Mouse (Mus musculus) left cerebral cortex, adult 2 months (tissue): ENCODE data around the gene Hand1. TPM values are rescaled to one million over a fixed set of nuclear protein-coding genes. Genes with fewer than 3 reads are reported as not detected.

ENCODE experiments used
- DNase-seq, 2 experiments: peaks; one replicate each; pipeline ENCODE4 v3.0.0; 2021 to 2022; ENCODE audit warnings: low spot score in 2 of 2, mixed read lengths in 1 of 2; ENCODE audit errors: extremely low spot score in 1 of 2
- H3K27ac ChIP-seq: fragments of 200-600 bp; 2 replicates; pipeline ENCODE4 v1.8.1; 2022
- H3K4me3 ChIP-seq: fragments of 200-600 bp; 2 replicates; pipeline ENCODE4 v1.8.1; 2022
- CTCF ChIP-seq: fragments of 200-600 bp; IDR thresholded peaks from 2 replicates; pipeline ENCODE4 v1.8.1; 2022; ENCODE audit warnings: antibody characterized with exemption, mild to moderate bottlenecking, moderate library complexity
- intact Hi-C: fragments of 180-260 bp; cut with DNase I; formaldehyde crosslinking; loops from one replicate; pipeline ENCODE4 v1.15.1; 2025
- total RNA-seq, 2 experiments: library from RNA; stranded (reverse); gene quantifications; 2 replicates each; pipeline ENCODE4 v1.2.3; 2021

The Hand1 gene
- total RNA-seq, 2 experiments from 2014 or later, result not detected

GRCm38 (mm10) chr11:57790866-57791535 is 41.6 kb downstream of the Hand1 start:
- H3K4me3 ChIP-seq, result no peak overlapping the region
- DNase-seq, result no peak
- intact Hi-C loops, result no loop called here
- H3K27ac ChIP-seq, result no peak overlapping the region
- TF ChIP-seq CTCF, result no peak

- no peak for DNase-seq
- intact Hi-C loops, result loop anchor here (1.0 to 10.0 kb wide), 2 partner anchors 146 to 1663 kb away; no protein-coding TSS in a partner anchor
- H3K27ac ChIP-seq, result no peak overlapping the region
Observed at GRCm38 (mm10) chr11:57787913-57788312, 44.7 kb downstream of the Hand1 start.

GRCm38 (mm10) chr11:57786616-57787418 is 45.8 kb downstream of the Hand1 start:
- intact Hi-C loops, result loop anchor here (10.0 kb wide), 1 partner anchor 1662 kb away; no protein-coding TSS in a partner anchor
- no peak overlapping the region for H3K4me3 ChIP-seq

More at GRCm38 (mm10) chr11:57787913-57788312, 44.7 kb downstream of the Hand1 start:
- H3K4me3 ChIP-seq, result no peak overlapping the region
- peak; percentile 68 for TF ChIP-seq CTCF

GRCm38 (mm10) chr11:57779824-57780223 is 52.8 kb downstream of the Hand1 start:
- DNase-seq, result no peak
- TF ChIP-seq CTCF, result no peak
- Histone ChIP-seq H3K27ac (no peak overlapping the region), H3K4me3 (no peak overlapping the region)
- intact Hi-C loops, result loop anchor here (2.0 to 10.0 kb wide), 3 partner anchors 135 to 1655 kb away; partner anchors contain the start of gene Galnt10

More at GRCm38 (mm10) chr11:57786616-57787418, 45.8 kb downstream of the Hand1 start:
- DNase-seq, result peak; percentile 42
- peak; percentile 57 for TF ChIP-seq CTCF
- peak overlapping the region; percentile 38; the same call in 1 of the 2 replicates for H3K27ac ChIP-seq

Other genes with a start within 250 kb of the Hand1 start
- gene Galnt10, start 187.4 kb downstream of the Hand1 start, total RNA-seq, result 1 to 10 TPM; 5.9 to 7.4 TPM
- gene Sap30l, start 31.2 kb downstream of the Hand1 start, total RNA-seq, result 10 to 100 TPM; 47.0 to 49.8 TPM
- 10 to 100 TPM; 91.9 to 97.7 TPM for gene Larp1, start 176.2 kb upstream of the Hand1 start, total RNA-seq